Mouse (Mus musculus) thymus, adult 2 months (tissue): Measurements from ENCODE around the gene Ggta1.

Experiments used
- CTCF ChIP-seq: fragments of 200-500 bp; IDR thresholded peaks from 2 replicates; pipeline ENCODE4 v1.5.1; 2012; ENCODE audit warnings: mild to moderate bottlenecking, control low read depth, low read length, moderate library complexity, borderline replicate concordance; ENCODE audit not compliant: control insufficient read depth, poor library complexity, insufficient read depth; ENCODE audit errors: extremely low read depth
- POLR2A ChIP-seq: fragments of 200-500 bp; IDR thresholded peaks from 2 replicates; pipeline ENCODE4 v1.6.1; 2012; ENCODE audit warnings: mild to moderate bottlenecking, low read length, control low read depth, moderate library complexity; ENCODE audit not compliant: control insufficient read depth, poor library complexity, insufficient read depth; ENCODE audit errors: extremely low read depth

DNA sequence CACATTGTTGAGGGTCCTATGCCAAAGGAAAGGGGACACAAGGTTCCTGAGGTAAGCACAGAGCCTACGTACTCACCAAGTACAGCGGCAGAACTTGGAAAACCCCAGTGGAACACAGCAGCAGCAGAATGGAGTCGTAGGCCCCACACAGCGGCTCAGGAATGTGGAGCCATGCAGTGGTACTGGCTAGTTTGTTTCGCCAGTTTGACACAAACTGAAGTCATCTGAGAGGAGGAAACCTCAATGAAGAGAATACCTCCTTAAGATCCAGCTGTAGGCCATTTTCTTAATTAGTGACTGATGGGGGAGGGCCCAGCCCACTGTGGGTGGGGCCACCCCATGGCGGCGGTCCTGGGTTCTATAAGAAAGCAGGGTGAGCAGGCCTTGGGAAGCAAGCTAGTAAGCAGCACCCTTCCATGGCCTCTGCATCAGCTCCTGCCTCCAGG, 1.1 kb upstream of the Ggta1 start:
- TF ChIP-seq POLR2A (no peak), CTCF (no peak)
